Mouse (Mus musculus): Measurements from ENCODE around the gene Otx2.

The Otx2 gene

GRCm38 (mm10) chr14:48669541-48670257 is 3.9 kb downstream of the Otx2 start:
- DNase-seq (ENCODE audit: low spot score in 2 of 2), result no peak

GRCm38 (mm10) chr14:48668761-48669303 is 4.8 kb downstream of the Otx2 start:
- no peak for DNase-seq (ENCODE audit: low spot score in 2 of 2)

- no peak for DNase-seq (ENCODE audit: low spot score in 2 of 2)
These were observed 5.6 kb downstream of the Otx2 start for GRCm38 (mm10) chr14:48668051-48668481.

GRCm38 (mm10) chr14:48667396-48667795 is 6.2 kb downstream of the Otx2 start:
- no peak for DNase-seq (ENCODE audit: low spot score in 2 of 2)

- no peak for DNase-seq (ENCODE audit: low spot score in 2 of 2)
These were observed 6.8 kb downstream of the Otx2 start for GRCm38 (mm10) chr14:48666771-48667170.

GRCm38 (mm10) chr14:48665816-48666661 is 7.6 kb downstream of the Otx2 start:
- DNase-seq (ENCODE audit: low spot score in 2 of 2), result no peak

- no peak for DNase-seq (ENCODE audit: low spot score in 2 of 2)
These were observed 8.5 kb downstream of the Otx2 start for GRCm38 (mm10) chr14:48664841-48665815.

- no peak for DNase-seq (ENCODE audit: low spot score in 2 of 2)
These were observed 9.4 kb downstream of the Otx2 start for GRCm38 (mm10) chr14:48664001-48664810.

GRCm38 (mm10) chr14:48663531-48663930 is 10.1 kb downstream of the Otx2 start:
- DNase-seq (ENCODE audit: low spot score in 2 of 2), result no peak

GRCm38 (mm10) chr14:48662568-48663236 is 10.9 kb downstream of the Otx2 start:
- DNase-seq (ENCODE audit: low spot score in 2 of 2), result no peak

- no peak for DNase-seq (ENCODE audit: low spot score in 2 of 2)
These were observed 11.7 kb downstream of the Otx2 start for GRCm38 (mm10) chr14:48661646-48662567.

GRCm38 (mm10) chr14:48661151-48661550 is 12.5 kb downstream of the Otx2 start:
- no peak for DNase-seq (ENCODE audit: low spot score in 2 of 2)

- DNase-seq (ENCODE audit: low spot score in 2 of 2), result no peak
These were observed 13.0 kb downstream of the Otx2 start for GRCm38 (mm10) chr14:48660593-48660992.

GRCm38 (mm10) chr14:48659661-48660060 is 14.0 kb downstream of the Otx2 start:
- DNase-seq (ENCODE audit: low spot score in 2 of 2), result no peak

GRCm38 (mm10) chr14:48657241-48657640 is 16.4 kb downstream of the Otx2 start:
- DNase-seq (ENCODE audit: low spot score in 2 of 2), result no peak

GRCm38 (mm10) chr14:48656711-48657110 is 16.9 kb downstream of the Otx2 start:
- no peak for DNase-seq (ENCODE audit: low spot score in 2 of 2)

- DNase-seq (ENCODE audit: low spot score in 2 of 2), result no peak
These were observed 17.6 kb downstream of the Otx2 start for GRCm38 (mm10) chr14:48655792-48656550.

Measured in spleen, postnatal 36 days (tissue).